Mouse (Mus musculus): ENCODE results near the gene Tbk1. TPM values are rescaled to one million over a fixed set of nuclear protein-coding genes. Genes with fewer than 3 reads are reported as not detected.
A peak's percentile ranks its signal among the peaks of the same experiment; 100 is the strongest.

Gene Tbk1
- polyA plus RNA-seq, 1 experiment from 2014 or later: 36.2 TPM

- Histone ChIP-seq H3K4me2 (ENCODE audit: low read length) (no peak overlapping the region), H3K9ac (replicated peaks; ENCODE audit: low read length) (no peak overlapping the region), H3K36me3 (ENCODE audit: control insufficient read depth, insufficient read depth, low read length) (no peaks in the 10 kb centered on the region), H3K9me3 (ENCODE audit: control insufficient read depth, low read length) (no peaks in the 10 kb centered on the region), H3K27me3 (ENCODE audit: control insufficient read depth, insufficient read depth, low read length) (no peaks in the 10 kb centered on the region), H3K4me1 (ENCODE audit: control insufficient read depth, insufficient read depth, low read length) (no peaks in the 10 kb centered on the region), H3K4me3 (replicated peaks; ENCODE audit: low read depth, low read length) (no peak overlapping the region), H3K27ac (replicated peaks; ENCODE audit: low read depth, low read length) (no peak overlapping the region)
- DNase-seq: peak; percentile 36
- 15% methylated on average over 12 of the region's 12 CpGs for WGBS
- no peak for ATAC-seq (ENCODE audit: low FRiP score, low TSS enrichment)
These were observed 65.5 kb downstream of the Tbk1 start for GRCm38 (mm10) chr10:121520923-121521585.

- no peak overlapping the region for H3K4me2 ChIP-seq (ENCODE audit: low read length)
- no peak for ATAC-seq (ENCODE audit: low FRiP score, low TSS enrichment)
- H3K36me3 ChIP-seq (ENCODE audit: control insufficient read depth, insufficient read depth, low read length): no peaks in the 10 kb centered on the region
- no peak overlapping the region for H3K9ac ChIP-seq (replicated peaks; ENCODE audit: low read length)
- no peaks in the 10 kb centered on the region for H3K9me3 ChIP-seq (ENCODE audit: control insufficient read depth, low read length)
- no peaks in the 10 kb centered on the region for H3K27me3 ChIP-seq (ENCODE audit: control insufficient read depth, insufficient read depth, low read length)
- no peak for DNase-seq
- H3K4me1 ChIP-seq (ENCODE audit: control insufficient read depth, insufficient read depth, low read length): no peaks in the 10 kb centered on the region
- WGBS: 68% methylated on average over 2 of the region's 2 CpGs
- H3K4me3 ChIP-seq (replicated peaks; ENCODE audit: low read depth, low read length): no peak overlapping the region
- no peak overlapping the region for H3K27ac ChIP-seq (replicated peaks; ENCODE audit: low read depth, low read length)
These were observed 66.9 kb downstream of the Tbk1 start for GRCm38 (mm10) chr10:121519710-121520109.

- Histone ChIP-seq H3K9me3 (ENCODE audit: control insufficient read depth, low read length) (no peaks in the 10 kb centered on the region), H3K4me3 (replicated peaks; ENCODE audit: low read depth, low read length) (no peak overlapping the region), H3K4me1 (ENCODE audit: control insufficient read depth, insufficient read depth, low read length) (no peaks in the 10 kb centered on the region), H3K27ac (replicated peaks; ENCODE audit: low read depth, low read length) (no peak overlapping the region), H3K9ac (replicated peaks; ENCODE audit: low read length) (no peak overlapping the region), H3K27me3 (ENCODE audit: control insufficient read depth, insufficient read depth, low read length) (no peaks in the 10 kb centered on the region), H3K36me3 (ENCODE audit: control insufficient read depth, insufficient read depth, low read length) (no peaks in the 10 kb centered on the region), H3K4me2 (ENCODE audit: low read length) (no peak overlapping the region)
- DNase-seq (peak; percentile 90), ATAC-seq (ENCODE audit: low FRiP score, low TSS enrichment) (no peak)
- 29% methylated on average over 18 of the region's 18 CpGs for WGBS
These were observed 70.5 kb downstream of the Tbk1 start for GRCm38 (mm10) chr10:121516008-121516600.

- Histone ChIP-seq H3K27ac (replicated peaks; ENCODE audit: low read depth, low read length) (no peak overlapping the region), H3K4me2 (ENCODE audit: low read length) (no peak overlapping the region)
- WGBS: 34% methylated on average over 24 of the region's 24 CpGs
These were observed 76.6 kb downstream of the Tbk1 start for GRCm38 (mm10) chr10:121509751-121510643.

GRCm38 (mm10) chr10:121507755-121508544 lies 78.6 kb downstream of the Tbk1 start:
- WGBS: 90% methylated on average over 16 of the region's 16 CpGs
- ATAC-seq (ENCODE audit: low FRiP score, low TSS enrichment) (no peak), DNase-seq (no peak)
- Histone ChIP-seq H3K4me2 (ENCODE audit: low read length) (no peak overlapping the region), H3K9me3 (ENCODE audit: control insufficient read depth, low read length) (no peaks in the 10 kb centered on the region), H3K4me1 (ENCODE audit: control insufficient read depth, insufficient read depth, low read length) (peaks cover 18% of the 10 kb centered on the region; the same call in 1 of the 2 replicates), H3K9ac (replicated peaks; ENCODE audit: low read length) (no peak overlapping the region), H3K4me3 (replicated peaks; ENCODE audit: low read depth, low read length) (no peak overlapping the region), H3K27ac (replicated peaks; ENCODE audit: low read depth, low read length) (no peak overlapping the region), H3K36me3 (ENCODE audit: control insufficient read depth, insufficient read depth, low read length) (no peaks in the 10 kb centered on the region), H3K27me3 (ENCODE audit: control insufficient read depth, insufficient read depth, low read length) (no peaks in the 10 kb centered on the region)

More at GRCm38 (mm10) chr10:121509751-121510643, 76.6 kb downstream of the Tbk1 start:
- Histone ChIP-seq H3K4me3 (replicated peaks; ENCODE audit: low read depth, low read length) (no peak overlapping the region), H3K36me3 (ENCODE audit: control insufficient read depth, insufficient read depth, low read length) (no peaks in the 10 kb centered on the region), H3K27me3 (ENCODE audit: control insufficient read depth, insufficient read depth, low read length) (no peaks in the 10 kb centered on the region), H3K9me3 (ENCODE audit: control insufficient read depth, low read length) (no peaks in the 10 kb centered on the region), H3K4me1 (ENCODE audit: control insufficient read depth, insufficient read depth, low read length) (peaks cover 18% of the 10 kb centered on the region; the same call in 1 of the 2 replicates), H3K9ac (replicated peaks; ENCODE audit: low read length) (no peak overlapping the region)
- DNase-seq (peak; percentile 52), ATAC-seq (ENCODE audit: low FRiP score, low TSS enrichment) (peak; percentile 57)

GRCm38 (mm10) chr10:121506731-121507583 lies 79.6 kb downstream of the Tbk1 start:
- Histone ChIP-seq H3K4me2 (ENCODE audit: low read length) (no peak overlapping the region), H3K9ac (replicated peaks; ENCODE audit: low read length) (no peak overlapping the region), H3K4me3 (replicated peaks; ENCODE audit: low read depth, low read length) (no peak overlapping the region), H3K36me3 (ENCODE audit: control insufficient read depth, insufficient read depth, low read length) (no peaks in the 10 kb centered on the region), H3K27ac (replicated peaks; ENCODE audit: low read depth, low read length) (no peak overlapping the region), H3K4me1 (ENCODE audit: control insufficient read depth, insufficient read depth, low read length) (peaks cover 18% of the 10 kb centered on the region; the same call in 1 of the 2 replicates), H3K27me3 (ENCODE audit: control insufficient read depth, insufficient read depth, low read length) (no peaks in the 10 kb centered on the region), H3K9me3 (ENCODE audit: control insufficient read depth, low read length) (no peaks in the 10 kb centered on the region)
- DNase-seq: peak; percentile 43
- WGBS: 47% methylated on average over 29 of the region's 29 CpGs
- ATAC-seq (ENCODE audit: low FRiP score, low TSS enrichment): no peak

- H3K9ac ChIP-seq (replicated peaks; ENCODE audit: low read length): no peak overlapping the region
- H3K36me3 ChIP-seq (ENCODE audit: control insufficient read depth, insufficient read depth, low read length): no peaks in the 10 kb centered on the region
These were observed 80.7 kb downstream of the Tbk1 start for GRCm38 (mm10) chr10:121505929-121506328.

More at GRCm38 (mm10) chr10:121505929-121506328, 80.7 kb downstream of the Tbk1 start:
- peak overlapping the region; percentile 60 for H3K4me2 ChIP-seq (ENCODE audit: low read length)
- no peaks in the 10 kb centered on the region for H3K9me3 ChIP-seq (ENCODE audit: control insufficient read depth, low read length)
- 61% methylated on average over 7 of the region's 7 CpGs for WGBS
- H3K27ac ChIP-seq (replicated peaks; ENCODE audit: low read depth, low read length): peak overlapping the region; percentile 66; the same call in 1 of the 2 replicates
- peaks cover 18% of the 10 kb centered on the region; the same call in 1 of the 2 replicates for H3K4me1 ChIP-seq (ENCODE audit: control insufficient read depth, insufficient read depth, low read length)
- H3K4me3 ChIP-seq (replicated peaks; ENCODE audit: low read depth, low read length): no peak overlapping the region
- ATAC-seq (ENCODE audit: low FRiP score, low TSS enrichment) (no peak), DNase-seq (no peak)
- H3K27me3 ChIP-seq (ENCODE audit: control insufficient read depth, insufficient read depth, low read length): no peaks in the 10 kb centered on the region

Measured in midbrain, embryonic 14.5 days (tissue).